Mouse (Mus musculus) stomach, embryonic 15.5 days (tissue): ENCODE measurements around the gene Mpdu1. TPM values are rescaled to one million over a fixed set of nuclear protein-coding genes. Genes with fewer than 3 reads are reported as not detected.
A peak's percentile ranks its signal among the peaks of the same experiment; 100 is the strongest.
"Not testable (repeated sequence)": the region's sequence is repeated elsewhere in the genome, so short reads cannot be mapped to it uniquely, and the experiment has no call there.

Experiments used
- ATAC-seq: fragments of 200-750 bp; cut with Nextera tagmentation; 2 replicates; pipeline ENCODE4 v1.8.0; 2017; ENCODE audit warnings: low read depth, moderate number of reproducible peaks, moderate TSS enrichment; ENCODE audit not compliant: insufficient read depth, low FRiP score
- H3K27ac ChIP-seq: fragments of 300-500 bp; sonication (generic); 2 replicates; pipeline ENCODE4 v1.5.1; 2015; ENCODE audit warnings: mild to moderate bottlenecking, inconsistent platforms
- H3K27me3 ChIP-seq: fragments of 300-500 bp; sonication (generic); replicated peaks from 2 replicates; pipeline ENCODE4 v1.6.1; 2015; ENCODE audit warnings: inconsistent platforms
- H3K36me3 ChIP-seq: fragments of 300-500 bp; sonication (generic); 2 replicates; pipeline ENCODE4 v1.6.1; 2015; ENCODE audit warnings: inconsistent platforms
- H3K4me1 ChIP-seq: fragments of 300-500 bp; sonication (generic); 2 replicates; pipeline ENCODE4 v1.6.1; 2015; ENCODE audit warnings: inconsistent platforms
- H3K4me2 ChIP-seq: fragments of 300-500 bp; sonication (generic); 2 replicates; pipeline ENCODE4 v1.6.1; 2015; ENCODE audit warnings: mild to moderate bottlenecking, inconsistent platforms
- H3K4me3 ChIP-seq: fragments of 300-500 bp; sonication (generic); replicated peaks from 2 replicates; pipeline ENCODE4 v1.5.1; 2015; ENCODE audit warnings: inconsistent platforms
- H3K9ac ChIP-seq: fragments of 300-500 bp; sonication (generic); 2 replicates; pipeline ENCODE4 v1.6.1; 2015; ENCODE audit warnings: inconsistent platforms
- H3K9me3 ChIP-seq: fragments of 300-500 bp; sonication (generic); 2 replicates; pipeline ENCODE4 v1.6.1; 2016; ENCODE audit warnings: inconsistent platforms
- WGBS: fragments of 180-500 bp; shearing (Covaris S2); methylation state at CpG from one replicate; pipeline ENCODE4 v1.1.7; 2015; 5-methylcytosine and 5-hydroxymethylcytosine counted together
- polyA plus RNA-seq: library from polyadenylated mRNA; unstranded; fragments of >200 nt; fragmentation: Nextera tagmentation; extraction: Ambion mirVana; gene quantifications from 2 replicates; pipeline ENCODE4 v1.2.1, GENCODE M21; 2015

Gene Mpdu1
- polyA plus RNA-seq, result 58.7 and 66.1 TPM in 2 replicates

GRCm38 (mm10) chr11:69662213-69662966 is at the start of gene Mpdu1:
TSS of gene Mpdu1 (minus strand) at chr11:69662642.
- under 1% methylated on average over 48 of the region's 48 CpGs for WGBS
- Histone ChIP-seq H3K4me3 (peak within 1 kb of the TSS; percentile 61), H3K4me1 (peaks cover 15% of the 10 kb centered on the region), H3K9me3 (no peaks in the 10 kb centered on the region), H3K4me2 (peak within 1 kb of the TSS; percentile 55), H3K9ac (peak within 1 kb of the TSS; percentile 50), H3K27me3 (no peaks in the 10 kb centered on the region), H3K36me3 (peaks cover 39% of the 10 kb centered on the region), H3K27ac (peak within 1 kb of the TSS; percentile 98)
- peak; percentile 96 for ATAC-seq

DNA sequence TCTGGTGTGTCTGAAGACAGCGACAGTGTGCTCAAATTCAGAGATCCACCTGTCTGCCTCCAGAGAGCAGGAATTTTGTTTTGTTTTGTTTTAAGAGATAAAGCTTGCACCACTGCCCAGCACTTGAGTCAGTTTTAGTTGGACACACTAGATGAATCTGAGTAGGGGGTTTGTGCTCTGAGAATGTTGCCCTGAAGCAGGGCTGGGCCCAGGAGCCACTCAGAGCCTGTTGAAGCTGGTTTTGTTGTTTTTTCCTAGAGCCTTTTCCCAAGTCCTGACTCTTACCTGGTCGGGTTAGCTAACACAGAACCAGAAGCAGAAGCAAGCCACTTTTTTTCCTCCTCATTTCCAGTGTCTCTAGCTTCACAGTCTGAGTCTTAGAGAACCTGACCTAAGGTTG is 48.6 kb upstream of the Mpdu1 start:
- ATAC-seq, result no peak
- no peaks in the 10 kb centered on the region for H3K9me3 ChIP-seq
- H3K27me3 ChIP-seq, result no peaks in the 10 kb centered on the region
- H3K4me2 ChIP-seq, result no peak overlapping the region
- no peaks in the 10 kb centered on the region; the same call in 1 of the 2 replicates for H3K4me1 ChIP-seq
- H3K9ac ChIP-seq, result no peak overlapping the region
- 77% methylated on average over 2 of the region's 2 CpGs for WGBS
- no peaks in the 10 kb centered on the region for H3K36me3 ChIP-seq
- H3K4me3 ChIP-seq, result no peak overlapping the region
- H3K27ac ChIP-seq, result no peak overlapping the region

GRCm38 (mm10) chr11:69710470-69710869 is 48.0 kb upstream of the Mpdu1 start:
- 68% methylated on average over 3 of the region's 3 CpGs for WGBS
- Histone ChIP-seq H3K4me2 (no peak overlapping the region), H3K9ac (no peak overlapping the region), H3K36me3 (no peaks in the 10 kb centered on the region), H3K27ac (no peak overlapping the region), H3K4me3 (no peak overlapping the region), H3K4me1 (no peaks in the 10 kb centered on the region; the same call in 1 of the 2 replicates), H3K9me3 (no peaks in the 10 kb centered on the region), H3K27me3 (no peaks in the 10 kb centered on the region)
- no peak for ATAC-seq

- 51% methylated on average over 11 of the region's 11 CpGs for WGBS
- Histone ChIP-seq H3K9ac (no peak overlapping the region; the same call in 1 of the 2 replicates), H3K27ac (no peak overlapping the region), H3K36me3 (no peaks in the 10 kb centered on the region), H3K4me2 (no peak overlapping the region), H3K9me3 (no peaks in the 10 kb centered on the region), H3K4me3 (no peak overlapping the region), H3K27me3 (no peaks in the 10 kb centered on the region), H3K4me1 (no peaks in the 10 kb centered on the region)
- ATAC-seq, result no peak
Measured at GRCm38 (mm10) chr11:69709554-69710446, 47.4 kb upstream of the Mpdu1 start.

GRCm38 (mm10) chr11:69708614-69709265 is 46.3 kb upstream of the Mpdu1 start:
- Histone ChIP-seq H3K27ac (no peak overlapping the region), H3K27me3 (no peaks in the 10 kb centered on the region), H3K9ac (no peak overlapping the region), H3K4me2 (no peak overlapping the region), H3K9me3 (no peaks in the 10 kb centered on the region), H3K4me1 (no peaks in the 10 kb centered on the region), H3K4me3 (no peak overlapping the region), H3K36me3 (no peaks in the 10 kb centered on the region)
- 76% methylated on average over 3 of the region's 3 CpGs for WGBS
- no peak for ATAC-seq

DNA sequence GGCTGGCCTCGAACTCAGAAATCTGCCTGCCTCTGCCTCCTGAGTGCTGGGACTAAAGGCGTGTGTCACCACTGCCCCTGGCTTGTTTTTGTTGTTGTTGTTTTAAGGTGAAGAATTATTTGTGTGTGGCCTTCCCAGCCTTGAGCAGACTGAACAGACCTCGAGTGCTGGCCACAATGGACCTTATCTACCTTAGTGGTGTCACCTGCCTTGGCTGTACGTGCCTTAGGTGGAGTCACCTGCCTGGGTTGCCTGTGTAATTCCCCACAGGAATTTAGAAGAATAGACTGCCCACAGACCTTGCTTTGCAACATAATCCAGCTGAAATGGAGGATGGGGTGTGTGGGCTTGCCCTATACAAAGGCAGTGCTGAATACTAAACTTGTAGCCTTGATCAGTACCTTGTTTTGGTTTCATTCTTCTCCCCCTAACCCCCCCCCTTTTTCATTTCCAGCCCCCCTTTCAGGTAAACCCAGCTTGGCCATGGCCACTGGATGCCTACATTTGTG is 45.5 kb upstream of the Mpdu1 start:
- H3K36me3 ChIP-seq, result no peaks in the 10 kb centered on the region
- H3K9me3 ChIP-seq, result no peaks in the 10 kb centered on the region
- no peak for ATAC-seq
- H3K4me1 ChIP-seq, result no peaks in the 10 kb centered on the region
- no peak overlapping the region for H3K4me2 ChIP-seq
- no peaks in the 10 kb centered on the region for H3K27me3 ChIP-seq
- 74% methylated on average over 4 of the region's 4 CpGs for WGBS
- no peak overlapping the region for H3K27ac ChIP-seq
- no peak overlapping the region for H3K4me3 ChIP-seq
- no peak overlapping the region for H3K9ac ChIP-seq

DNA sequence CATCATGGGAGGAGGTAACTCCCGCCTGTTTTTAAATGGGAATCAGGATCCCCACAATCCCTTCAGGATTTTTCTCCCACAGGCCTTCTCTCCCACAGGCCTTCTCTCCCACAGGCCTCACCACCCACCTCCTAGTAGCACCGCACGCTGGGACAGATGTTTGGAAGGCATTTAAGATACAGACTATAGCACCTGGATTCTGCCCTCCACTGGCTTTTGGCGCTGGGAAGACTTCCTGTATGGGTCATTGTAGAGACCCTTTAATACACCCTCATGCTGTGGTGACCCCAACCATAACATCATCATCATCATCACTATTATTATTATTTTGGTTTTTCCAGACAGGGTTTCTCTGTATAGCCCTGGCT is 45.0 kb upstream of the Mpdu1 start:
- H3K4me2 ChIP-seq, result no peak overlapping the region
- no peak overlapping the region for H3K27ac ChIP-seq
- no peaks in the 10 kb centered on the region for H3K4me1 ChIP-seq
- 86% methylated on average over 4 of the region's 4 CpGs for WGBS
- H3K36me3 ChIP-seq, result no peaks in the 10 kb centered on the region
- H3K9ac ChIP-seq, result no peak overlapping the region
- no peak overlapping the region for H3K4me3 ChIP-seq
- H3K27me3 ChIP-seq, result no peaks in the 10 kb centered on the region
- ATAC-seq, result no peak
- H3K9me3 ChIP-seq, result no peaks in the 10 kb centered on the region

DNA sequence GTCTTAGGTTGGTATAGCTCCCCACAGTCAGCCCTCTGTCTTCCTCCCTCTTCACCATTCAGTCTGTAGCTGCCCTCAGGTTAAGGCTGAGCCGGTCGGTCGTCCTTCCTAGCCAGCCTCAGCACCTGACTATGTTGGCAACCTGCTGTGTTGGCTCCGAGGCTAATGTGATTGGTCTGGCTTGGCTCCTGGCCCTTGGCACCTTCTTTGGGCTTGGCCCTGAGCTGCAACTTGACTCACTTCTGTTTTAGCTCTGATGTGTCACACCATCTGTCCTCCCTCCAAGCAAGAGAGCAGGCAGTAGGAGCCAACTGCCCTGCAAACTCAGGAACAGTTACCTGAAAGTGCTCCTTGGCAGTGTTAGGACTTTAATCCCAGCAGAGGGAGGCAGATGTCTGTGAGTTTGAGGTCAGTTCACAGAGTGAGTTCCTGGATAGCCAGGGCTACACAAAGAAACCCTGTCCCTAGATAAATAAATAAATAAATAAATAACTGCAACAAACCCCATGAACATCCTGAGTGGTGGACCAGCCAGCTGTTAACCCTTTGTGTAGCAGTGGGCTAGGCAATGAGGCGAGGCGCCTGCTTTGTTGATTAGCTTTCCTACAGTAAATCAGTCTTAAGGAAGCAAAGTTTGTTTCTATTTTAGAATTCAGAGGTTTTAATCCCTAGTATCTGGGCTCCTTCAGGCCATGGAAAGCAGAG is 44.5 kb upstream of the Mpdu1 start:
- Histone ChIP-seq H3K27me3 (no peaks in the 10 kb centered on the region), H3K36me3 (no peaks in the 10 kb centered on the region), H3K9me3 (no peaks in the 10 kb centered on the region), H3K4me2 (no peak overlapping the region), H3K9ac (no peak overlapping the region), H3K27ac (no peak overlapping the region), H3K4me1 (no peaks in the 10 kb centered on the region), H3K4me3 (no peak overlapping the region)
- 50% methylated on average over 6 of the region's 6 CpGs for WGBS
- no peak for ATAC-seq

DNA sequence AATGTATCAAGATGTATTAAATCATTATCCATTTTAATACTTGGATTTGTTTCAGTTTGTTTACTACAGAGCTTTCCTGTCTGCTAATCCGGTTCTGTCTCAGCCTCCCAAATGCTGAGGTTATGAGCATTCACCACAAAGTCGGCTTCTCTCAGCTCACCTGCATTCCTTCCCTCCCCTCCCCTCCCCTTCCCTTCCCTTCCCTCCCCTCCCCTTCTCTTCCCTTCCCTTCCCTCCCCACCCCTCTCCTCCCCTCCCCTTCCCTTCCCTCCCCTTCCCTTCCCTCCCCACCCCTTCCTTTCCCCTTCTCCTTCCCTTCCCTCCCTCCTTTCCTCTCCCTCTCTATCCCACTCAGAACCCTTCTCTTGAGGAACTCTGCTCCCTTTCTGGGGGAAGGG is 42.2 kb upstream of the Mpdu1 start:
- no peaks in the 10 kb centered on the region for H3K36me3 ChIP-seq
- 21% methylated on average over 2 of the region's 2 CpGs for whole genome bisulfite sequencing
- no peaks in the 10 kb centered on the region for H3K27me3 ChIP-seq

DNA sequence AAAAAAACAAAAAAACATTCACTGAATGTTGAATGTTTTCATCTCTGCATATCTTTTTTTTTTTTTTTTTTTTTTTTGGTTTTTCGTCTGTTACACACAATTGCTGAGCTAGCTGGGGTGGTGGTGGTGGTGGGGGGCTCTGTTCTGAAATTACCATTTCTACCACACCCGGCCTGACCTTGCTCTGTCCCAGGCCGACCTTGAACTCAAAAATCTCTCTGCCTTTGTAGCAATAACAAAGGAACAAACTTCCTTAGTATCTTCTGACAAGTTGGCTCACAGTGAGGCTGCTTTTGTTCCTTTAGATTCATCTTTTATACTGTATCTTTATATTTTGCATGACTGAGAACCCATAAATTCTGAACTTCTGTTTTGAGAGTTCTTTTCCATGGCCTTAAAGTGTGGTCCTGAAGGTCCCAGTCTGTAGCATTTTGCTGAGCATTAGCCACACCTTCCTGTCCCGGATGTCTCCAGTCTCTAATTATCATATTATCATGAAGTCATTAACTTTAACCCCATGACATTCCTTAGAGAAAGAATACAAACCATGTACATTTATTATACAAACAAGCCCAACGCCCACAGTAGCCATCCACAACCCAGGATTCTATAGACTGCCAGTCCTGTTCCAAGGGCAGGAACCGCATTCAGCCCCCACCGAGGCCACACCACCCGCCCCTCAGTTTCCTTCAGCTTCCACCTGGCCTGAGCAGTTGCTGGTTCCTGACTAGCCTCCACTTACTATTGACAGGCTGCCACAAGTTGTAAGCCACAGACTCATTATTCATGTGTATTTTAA is 41.6 kb upstream of the Mpdu1 start:
- 60% methylated on average over 8 of the region's 8 CpGs for WGBS
- ATAC-seq, result no peak
- H3K4me2 ChIP-seq, result no peak overlapping the region

More for the DNA sequence above, 42.2 kb upstream of the Mpdu1 start:
- no peaks in the 10 kb centered on the region for H3K9me3 ChIP-seq
- H3K27ac ChIP-seq, result no peak overlapping the region
- H3K4me3 ChIP-seq, result no peak overlapping the region
- H3K4me1 ChIP-seq, result no peaks in the 10 kb centered on the region
- no peak for ATAC-seq
- no peak overlapping the region for H3K9ac ChIP-seq
- H3K4me2 ChIP-seq, result no peak overlapping the region

GRCm38 (mm10) chr11:69703381-69703780 is 40.9 kb upstream of the Mpdu1 start:
- ATAC-seq, H3K9ac ChIP-seq, H3K9me3 ChIP-seq, H3K4me3 ChIP-seq, H3K4me1 ChIP-seq, H3K27me3 ChIP-seq, H3K36me3 ChIP-seq, H3K4me2 ChIP-seq, H3K27ac ChIP-seq: not testable (repeated sequence)
- WGBS, result 66% methylated on average over 3 of the region's 3 CpGs

More for the DNA sequence above, 41.6 kb upstream of the Mpdu1 start:
- Histone ChIP-seq H3K4me3 (no peak overlapping the region), H3K27ac (no peak overlapping the region), H3K9me3 (no peaks in the 10 kb centered on the region), H3K36me3 (no peaks in the 10 kb centered on the region), H3K9ac (no peak overlapping the region), H3K27me3 (no peaks in the 10 kb centered on the region), H3K4me1 (no peaks in the 10 kb centered on the region)
